8 mouse cellular contexts compared by ENCODE assay signal in the genomic region with DNA sequence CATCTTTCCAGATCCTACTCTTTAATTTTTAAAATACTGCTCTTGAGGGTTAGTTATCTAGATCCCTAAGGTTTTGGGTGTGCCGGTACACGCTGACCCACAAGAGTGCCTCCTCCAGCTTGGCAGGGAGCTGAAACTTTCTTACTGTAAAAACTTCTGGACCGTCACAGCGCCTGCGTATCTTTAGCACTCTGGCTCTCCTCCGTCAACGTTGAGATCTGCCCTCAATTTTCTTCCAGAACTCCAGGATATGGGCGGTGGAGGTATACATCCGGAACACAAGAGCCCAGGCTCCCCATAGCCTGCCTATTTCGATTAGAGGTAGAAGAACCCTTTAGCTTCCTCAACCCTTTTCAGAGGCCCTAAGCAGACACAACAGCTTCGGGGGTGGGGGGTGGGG. TPM values are rescaled to one million over a fixed set of nuclear protein-coding genes. Genes with fewer than 3 reads are reported as not detected.
DNase-seq lines count a peak whose midpoint lies in the region; ATAC-seq and TF ChIP-seq lines count a peak whose summit lies in the region.

No protein-coding gene starts in this region.

- no peaks in the 10 kb centered on the region for H3K27me3 ChIP-seq in ES-Bruce4 (ENCODE audit: control insufficient read depth, insufficient read depth, low read length, poor library complexity, severe bottlenecking)
- H3K27me3 ChIP-seq in forebrain, embryonic 13.5 days = peaks cover 16% of the 10 kb centered on the region
- H3K27me3 ChIP-seq in hindbrain, embryonic 13.5 days = peaks cover 45% of the 10 kb centered on the region
- H3K27me3 ChIP-seq in lung, embryonic 16.5 days (ENCODE audit: control insufficient read depth, insufficient read depth, low read depth, low read length) = peaks cover 3% of the 10 kb centered on the region

- H3K27ac ChIP-seq in ES-Bruce4 (ENCODE audit: insufficient read depth, low read length) = no peak overlapping the region
- H3K27ac ChIP-seq in forebrain, embryonic 13.5 days = no peak overlapping the region
- no peak overlapping the region for H3K27ac ChIP-seq in hindbrain, embryonic 13.5 days
- H3K27ac ChIP-seq in lung, embryonic 16.5 days (ENCODE audit: low read length) = no peak overlapping the region

- no peak for DNase-seq in cerebellum, adult 9-10 months
- DNase-seq in cerebellum, postnatal 36 days = no peak
- DNase-seq in T-cell, adult 2 months (ENCODE audit: low spot score) = no peak
- DNase-seq in frontal cortex, postnatal 25 days (ENCODE audit: low spot score in 2 of 2) = no peak

- no peak for TF ChIP-seq EP300 in ES-Bruce4 (IDR thresholded peaks at IDR 0.05; ENCODE audit: insufficient read depth, low read depth, low read length)

- TF ChIP-seq CTCF in ES-Bruce4 (IDR thresholded peaks at IDR 0.05; ENCODE audit: low read depth, low read length) = no peak

- peak overlapping the region; percentile 20; the same call in 1 of the 2 replicates for H3K4me3 ChIP-seq in ES-Bruce4 (ENCODE audit: low read depth, low read length)
- peak overlapping the region; percentile 48; the same call in 1 of the 2 replicates for H3K4me3 ChIP-seq in forebrain, embryonic 13.5 days
- H3K4me3 ChIP-seq in hindbrain, embryonic 13.5 days = peak overlapping the region; percentile 46; the same call in 1 of the 2 replicates
- H3K4me3 ChIP-seq in lung, embryonic 16.5 days (ENCODE audit: low read length) = peak overlapping the region; percentile 56

- H3K9me3 ChIP-seq in ES-Bruce4 (replicated peaks; ENCODE audit: control insufficient read depth, insufficient read depth, low read length, poor library complexity, severe bottlenecking) = no peaks in the 10 kb centered on the region
- no peaks in the 10 kb centered on the region for H3K9me3 ChIP-seq in forebrain, embryonic 13.5 days (replicated peaks)
- H3K9me3 ChIP-seq in hindbrain, embryonic 13.5 days = no peaks in the 10 kb centered on the region
- H3K9me3 ChIP-seq in lung, embryonic 16.5 days (ENCODE audit: control insufficient read depth, low read length) = no peaks in the 10 kb centered on the region

- TF ChIP-seq POLR2A in ES-Bruce4 (IDR thresholded peaks at IDR 0.05; ENCODE audit: insufficient read depth, low read length) = no peak

- H3K4me1 ChIP-seq in ES-Bruce4 (ENCODE audit: control insufficient read depth, insufficient read depth, low read length) = peaks cover 2% of the 10 kb centered on the region
- H3K4me1 ChIP-seq in forebrain, embryonic 13.5 days = peaks cover 14% of the 10 kb centered on the region
- H3K4me1 ChIP-seq in hindbrain, embryonic 13.5 days (replicated peaks) = peaks cover 15% of the 10 kb centered on the region
- peaks cover 4% of the 10 kb centered on the region; the same call in 1 of the 2 replicates for H3K4me1 ChIP-seq in lung, embryonic 16.5 days (replicated peaks; ENCODE audit: control insufficient read depth, insufficient read depth, low read length)

- no peak for ATAC-seq in forebrain, embryonic 13.5 days
- no peak for ATAC-seq in hindbrain, embryonic 13.5 days (ENCODE audit: low FRiP score)
- ATAC-seq in lung, embryonic 16.5 days (ENCODE audit: low read depth) = peak; percentile 12; the same call in 1 of the 2 replicates

- 45% methylated on average over 11 of the region's 11 CpGs for WGBS in forebrain, embryonic 13.5 days
- 44% methylated on average over 11 of the region's 11 CpGs for WGBS in hindbrain, embryonic 13.5 days
- WGBS in lung, embryonic 16.5 days = 24% methylated on average over 11 of the region's 11 CpGs

- no peaks in the 10 kb centered on the region for H3K36me3 ChIP-seq in ES-Bruce4 (ENCODE audit: control insufficient read depth, insufficient read depth, low read length, poor library complexity, severe bottlenecking)
- no peaks in the 10 kb centered on the region for H3K36me3 ChIP-seq in forebrain, embryonic 13.5 days (ENCODE audit: poor library complexity, severe bottlenecking)
- no peaks in the 10 kb centered on the region for H3K36me3 ChIP-seq in hindbrain, embryonic 13.5 days
- no peaks in the 10 kb centered on the region for H3K36me3 ChIP-seq in lung, embryonic 16.5 days (ENCODE audit: control insufficient read depth, insufficient read depth, low read length)

- peak overlapping the region; percentile 98 for H3K4me2 ChIP-seq in forebrain, embryonic 13.5 days
- peak overlapping the region; percentile 91 for H3K4me2 ChIP-seq in hindbrain, embryonic 13.5 days
- H3K4me2 ChIP-seq in lung, embryonic 16.5 days (ENCODE audit: low read depth, low read length) = peak overlapping the region; percentile 98

- 0 out of 2 replicates have a peak overlapping the region, but pooled peaks have one; percentile 22 for H3K9ac ChIP-seq in ES-Bruce4 (ENCODE audit: low read depth, poor library complexity, severe bottlenecking)
- H3K9ac ChIP-seq in forebrain, embryonic 13.5 days = no peak overlapping the region
- H3K9ac ChIP-seq in hindbrain, embryonic 13.5 days = no peak overlapping the region
- H3K9ac ChIP-seq in lung, embryonic 16.5 days (ENCODE audit: low read length) = peak overlapping the region; percentile 26; the same call in 1 of the 2 replicates

RNA-seq across cellular contexts. Expression of gene Nxnl2, which starts 0.6 kb away (rescaled TPM):
- polyA plus RNA-seq in ES-Bruce4 (2011; ENCODE audit: insufficient read depth, insufficient read length, low read depth, missing spikeins) = 2.4 and 2.6 TPM in 2 replicates
- 0.21 and 0.55 TPM in 2 replicates for polyA plus RNA-seq in forebrain, embryonic 13.5 days (2015; fragmentation: Nextera tagmentation; extraction: Ambion mirVana)
- 0.76 and 0.77 TPM in 2 replicates for polyA plus RNA-seq in hindbrain, embryonic 13.5 days (2015; fragmentation: Nextera tagmentation; extraction: Ambion mirVana)
- 2.0 and 3.2 TPM in 2 replicates for polyA plus RNA-seq in lung, embryonic 16.5 days (2015; fragmentation: Nextera tagmentation; extraction: Ambion mirVana)

Comparison
In these comparisons a context has a peak if more than half of its experiments do, and no peak if none do; other contexts are left out.
1. H3K9ac ChIP-seq: peak in ES-Bruce4 (single experiment) and lung, embryonic 16.5 days (single experiment); none in forebrain, embryonic 13.5 days (single experiment) and hindbrain, embryonic 13.5 days (single experiment).
2. Peak in every context shown above with its lines, with median percentiles within 50 percentile points of each other: H3K4me3 ChIP-seq and H3K4me2 ChIP-seq.